Mouse (Mus musculus): ENCODE measurements around the gene Tmem29.

GRCm38 (mm10) chrX:150436373-150436772 is 22.6 kb downstream of the Tmem29 start:
- TF ChIP-seq POLR2A (IDR thresholded peaks at IDR 0.05; ENCODE audit: borderline replicate concordance, extremely low read depth, insufficient read depth, insufficient read length, poor library complexity, severe bottlenecking), result no peak
- no peak for TF ChIP-seq CTCF (IDR thresholded peaks at IDR 0.05; ENCODE audit: borderline replicate concordance, extremely low read depth, insufficient read depth, insufficient read length)
